Mouse (Mus musculus): ENCODE results near the gene Brox.

DNA sequence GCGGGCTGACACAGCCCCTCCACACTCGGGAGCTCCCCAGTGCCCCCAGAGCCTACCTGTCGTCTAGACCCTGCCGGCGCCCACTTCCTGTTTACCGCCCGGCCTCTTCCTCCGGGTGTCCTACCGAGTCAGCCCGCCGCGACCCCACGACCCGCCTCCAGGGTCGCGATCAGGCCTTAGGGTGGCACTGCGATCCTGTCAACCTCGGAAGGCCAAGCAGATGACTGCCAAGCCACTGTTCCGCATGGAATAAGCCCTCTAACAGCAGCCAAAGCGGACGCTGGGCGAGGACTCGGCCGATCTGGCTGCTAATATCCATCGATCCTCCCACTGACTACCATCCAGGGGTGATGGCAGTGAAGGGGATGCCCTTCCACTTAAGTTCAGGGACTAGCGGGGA is 604 bp downstream of the Brox start, which contains the start of gene Aida:
- TF ChIP-seq CTCF (IDR thresholded peaks at IDR 0.05; ENCODE audit: borderline replicate concordance, insufficient read depth, low read depth, low read length): no peak
- TF ChIP-seq POLR2A (IDR thresholded peaks at IDR 0.05; ENCODE audit: borderline replicate concordance, insufficient read depth, low read length): no peak
